Mouse (Mus musculus) hindbrain, embryonic 11.5 days (tissue): Measurements from ENCODE around the gene Pygl. TPM values are rescaled to one million over a fixed set of nuclear protein-coding genes. Genes with fewer than 3 reads are reported as not detected.
A peak's percentile ranks its signal among the peaks of the same experiment; 100 is the strongest.

ENCODE experiments used
- ATAC-seq: fragments of 200-750 bp; cut with Nextera tagmentation; 2 replicates; pipeline ENCODE4 v1.8.0; 2017; ENCODE audit warnings: mild to moderate bottlenecking, moderate TSS enrichment, moderate library complexity; ENCODE audit not compliant: low FRiP score
- DNase-seq: peaks from one replicate; pipeline ENCODE4 v3.0.0-alpha.2; 2015; ENCODE audit warnings: low spot score
- H3K27ac ChIP-seq: fragments of 300-500 bp; sonication (generic); 2 replicates; pipeline ENCODE4 v1.5.1; 2014; ENCODE audit warnings: mild to moderate bottlenecking, low read depth, low read length
- H3K27me3 ChIP-seq: fragments of 300-500 bp; sonication (generic); 2 replicates; pipeline ENCODE4 v1.6.1; 2014; ENCODE audit warnings: mild to moderate bottlenecking, low read length, moderate library complexity, mixed read lengths; ENCODE audit not compliant: control insufficient read depth, insufficient read depth
- H3K36me3 ChIP-seq: fragments of 300-500 bp; sonication (generic); 2 replicates; pipeline ENCODE4 v1.6.1; 2014; ENCODE audit warnings: mild to moderate bottlenecking, low read length, moderate library complexity, mixed read lengths; ENCODE audit not compliant: control insufficient read depth, insufficient read depth
- H3K4me1 ChIP-seq: fragments of 300-500 bp; sonication (generic); replicated peaks from 2 replicates; pipeline ENCODE4 v1.6.1; 2014; ENCODE audit warnings: low read length, mixed read lengths; ENCODE audit not compliant: control insufficient read depth, insufficient read depth
- H3K4me2 ChIP-seq: fragments of 300-500 bp; sonication (generic); replicated peaks from 2 replicates; pipeline ENCODE4 v1.6.1; 2014; ENCODE audit warnings: mild to moderate bottlenecking, low read depth, low read length
- H3K4me3 ChIP-seq: fragments of 300-500 bp; sonication (generic); 2 replicates; pipeline ENCODE4 v1.5.1; 2014; ENCODE audit warnings: low read depth, low read length
- H3K9ac ChIP-seq: fragments of 300-500 bp; sonication (generic); 2 replicates; pipeline ENCODE4 v1.6.1; 2014; ENCODE audit warnings: low read depth, low read length
- H3K9me3 ChIP-seq: fragments of 300-500 bp; sonication (generic); 2 replicates; pipeline ENCODE4 v1.6.1; 2016; ENCODE audit warnings: low read length; ENCODE audit not compliant: control insufficient read depth
- WGBS: fragments of 180-500 bp; shearing (Covaris S2); extraction: QIAGEN DNeasy Blood & Tissue Kit; methylation state at CpG from one replicate; pipeline ENCODE4 v1.1.7; 2014; 5-methylcytosine and 5-hydroxymethylcytosine counted together
- polyA plus RNA-seq: library from polyadenylated mRNA; unstranded; fragments of >200 nt; fragmentation: Nextera tagmentation; extraction: Ambion mirVana; gene quantifications from 2 replicates; pipeline ENCODE4 v1.2.1, GENCODE M21; 2014

The Pygl gene
- polyA plus RNA-seq: 6.6 and 6.8 TPM in 2 replicates

- H3K27me3 ChIP-seq: peaks cover 3% of the 10 kb centered on the region; the same call in 1 of the 2 replicates
- ATAC-seq (no peak), DNase-seq (no peak)
- H3K9ac ChIP-seq: no peak within 1 kb of the TSS
- no peak within 1 kb of the TSS for H3K4me3 ChIP-seq
- H3K9me3 ChIP-seq: no peaks in the 10 kb centered on the region
- H3K36me3 ChIP-seq: no peaks in the 10 kb centered on the region
- 0 out of 2 replicates have a peak, but pooled peaks cover 6% of the 10 kb centered on the region for H3K4me1 ChIP-seq
- H3K4me2 ChIP-seq: no peak within 1 kb of the TSS
- no peak within 1 kb of the TSS for H3K27ac ChIP-seq
- WGBS: 91% methylated on average over 2 of the region's 2 CpGs
Observed at GRCm38 (mm10) chr12:70231294-70231693, at the start of gene Pygl. TSS of gene Pygl (minus strand) at chr12:70231488.

- WGBS: 100% methylated on average over 2 of the region's 2 CpGs
- Histone ChIP-seq H3K4me2 (no peak overlapping the region), H3K36me3 (no peaks in the 10 kb centered on the region), H3K9me3 (no peaks in the 10 kb centered on the region), H3K27me3 (no peaks in the 10 kb centered on the region), H3K4me1 (no peaks in the 10 kb centered on the region), H3K4me3 (no peak overlapping the region), H3K9ac (no peak overlapping the region), H3K27ac (no peak overlapping the region)
- ATAC-seq: no peak
- DNase-seq: no peak
Observed at GRCm38 (mm10) chr12:70280930-70281329, 49.6 kb upstream of the Pygl start.

GRCm38 (mm10) chr12:70280381-70280780, 49.1 kb upstream of the Pygl start:
- WGBS: 94% methylated on average over 10 of the region's 10 CpGs
- no peak overlapping the region for H3K27ac ChIP-seq
- H3K4me1 ChIP-seq: no peaks in the 10 kb centered on the region
- H3K4me2 ChIP-seq: no peak overlapping the region
- H3K27me3 ChIP-seq: no peaks in the 10 kb centered on the region
- H3K9ac ChIP-seq: no peak overlapping the region
- no peaks in the 10 kb centered on the region for H3K9me3 ChIP-seq
- no peak overlapping the region for H3K4me3 ChIP-seq
- H3K36me3 ChIP-seq: no peaks in the 10 kb centered on the region
- DNase-seq: no peak
- no peak for ATAC-seq

GRCm38 (mm10) chr12:70277071-70277939, 46.0 kb upstream of the Pygl start:
- Histone ChIP-seq H3K9ac (no peak overlapping the region), H3K4me1 (no peaks in the 10 kb centered on the region), H3K36me3 (no peaks in the 10 kb centered on the region), H3K9me3 (no peaks in the 10 kb centered on the region), H3K27me3 (no peaks in the 10 kb centered on the region), H3K4me3 (no peak overlapping the region), H3K4me2 (no peak overlapping the region), H3K27ac (no peak overlapping the region)
- ATAC-seq: no peak
- no peak for DNase-seq
- 74% methylated on average over 12 of the region's 12 CpGs for whole genome bisulfite sequencing

- no peak overlapping the region for H3K4me3 ChIP-seq
- no peak overlapping the region for H3K9ac ChIP-seq
- H3K4me2 ChIP-seq: no peak overlapping the region
- H3K36me3 ChIP-seq: no peaks in the 10 kb centered on the region
- H3K4me1 ChIP-seq: no peaks in the 10 kb centered on the region
- DNase-seq: no peak
- no peak overlapping the region for H3K27ac ChIP-seq
- ATAC-seq: no peak
- no peaks in the 10 kb centered on the region for H3K9me3 ChIP-seq
- 84% methylated on average over 6 of the region's 6 CpGs for WGBS
- no peaks in the 10 kb centered on the region for H3K27me3 ChIP-seq
Observed at GRCm38 (mm10) chr12:70269724-70270123, 38.4 kb upstream of the Pygl start.

GRCm38 (mm10) chr12:70267314-70267713, 36.0 kb upstream of the Pygl start:
- Histone ChIP-seq H3K4me1 (no peaks in the 10 kb centered on the region), H3K4me2 (no peak overlapping the region), H3K9ac (no peak overlapping the region), H3K36me3 (no peaks in the 10 kb centered on the region), H3K27me3 (no peaks in the 10 kb centered on the region), H3K9me3 (no peaks in the 10 kb centered on the region), H3K4me3 (no peak overlapping the region), H3K27ac (no peak overlapping the region)
- DNase-seq: no peak
- 79% methylated on average over 9 of the region's 9 CpGs for WGBS
- no peak for ATAC-seq

GRCm38 (mm10) chr12:70266494-70266931, 35.2 kb upstream of the Pygl start:
- peak; percentile 20 for DNase-seq
- Histone ChIP-seq H3K9ac (no peak overlapping the region), H3K4me2 (no peak overlapping the region), H3K4me1 (no peaks in the 10 kb centered on the region), H3K36me3 (no peaks in the 10 kb centered on the region), H3K27ac (no peak overlapping the region), H3K27me3 (no peaks in the 10 kb centered on the region), H3K4me3 (no peak overlapping the region), H3K9me3 (no peaks in the 10 kb centered on the region)
- no peak for ATAC-seq
- 35% methylated on average over 8 of the region's 8 CpGs for WGBS

- Histone ChIP-seq H3K36me3 (no peaks in the 10 kb centered on the region), H3K27ac (no peak overlapping the region), H3K4me1 (no peaks in the 10 kb centered on the region), H3K27me3 (no peaks in the 10 kb centered on the region), H3K4me3 (no peak overlapping the region), H3K9me3 (no peaks in the 10 kb centered on the region), H3K4me2 (no peak overlapping the region), H3K9ac (no peak overlapping the region)
- DNase-seq (peak; percentile 18), ATAC-seq (no peak)
- 14% methylated on average over 7 of the region's 7 CpGs for WGBS
Observed at GRCm38 (mm10) chr12:70263721-70264120, 32.4 kb upstream of the Pygl start.
